Mouse (Mus musculus) myocyte (in vitro differentiated cells): ENCODE data around the gene Ttc21b. TPM values are rescaled to one million over a fixed set of nuclear protein-coding genes. Genes with fewer than 3 reads are reported as not detected.

Source experiments
- H3K27me3 ChIP-seq: one replicate; pipeline ENCODE4 v1.6.1; 2011; ENCODE audit not compliant: control insufficient read depth, insufficient read depth, insufficient read length
- H3K36me3 ChIP-seq: one replicate; pipeline ENCODE4 v1.6.1; 2011; ENCODE audit not compliant: control insufficient read depth, insufficient read depth
- H3K4me2 ChIP-seq: one replicate; pipeline ENCODE4 v1.6.1; 2011; ENCODE audit warnings: low read depth, control low read depth
- H3K4me3 ChIP-seq: one replicate; pipeline ENCODE4 v1.5.1; 2011; ENCODE audit warnings: mild to moderate bottlenecking, control low read depth, moderate library complexity
- H3K79me2 ChIP-seq: one replicate; pipeline ENCODE4 v1.6.1; 2011; ENCODE audit not compliant: control insufficient read depth, insufficient read depth
- H3ac ChIP-seq: one replicate; pipeline ENCODE4 v1.6.1; 2011; ENCODE audit not compliant: control insufficient read depth, insufficient read length
- CEBPB ChIP-seq: IDR thresholded peaks from 2 replicates; pipeline ENCODE4 v1.6.1; 2011; ENCODE audit warnings: mild to moderate bottlenecking, moderate library complexity; ENCODE audit not compliant: poor library complexity, insufficient read depth, severe bottlenecking
- E2F4 ChIP-seq: IDR thresholded peaks from one replicate; pipeline ENCODE4 v1.6.1; 2011; ENCODE audit warnings: mild to moderate bottlenecking, control low read depth, moderate library complexity; ENCODE audit not compliant: insufficient read depth
- MAX ChIP-seq: IDR thresholded peaks from one replicate; pipeline ENCODE4 v1.6.1; 2011; ENCODE audit warnings: low read depth, mild to moderate bottlenecking, control low read depth
- MYOD1 ChIP-seq, 3 experiments: IDR thresholded peaks; one replicate each; pipeline ENCODE4 v1.6.1; 2011; ENCODE audit warnings: control low read depth in 2 of 3, low read depth in 2 of 3, mild to moderate bottlenecking in 2 of 3, moderate library complexity in 1 of 3; ENCODE audit not compliant: insufficient read length in 2 of 3, control insufficient read depth in 1 of 3
- MYOG ChIP-seq, 3 experiments: IDR thresholded peaks; one replicate each; pipeline ENCODE4 v1.6.1; 2011; ENCODE audit warnings: control low read depth in 2 of 3, low read depth in 2 of 3, mild to moderate bottlenecking in 2 of 3; ENCODE audit not compliant: insufficient read length in 2 of 3, control insufficient read depth in 1 of 3, insufficient read depth in 1 of 3
- POLR2A ChIP-seq: IDR thresholded peaks from one replicate; pipeline ENCODE4 v1.6.1; 2011; ENCODE audit warnings: low read depth, mild to moderate bottlenecking, control low read depth, moderate library complexity; ENCODE audit not compliant: insufficient read length
- POLR2AphosphoS2 ChIP-seq: IDR thresholded peaks from one replicate; pipeline ENCODE4 v1.6.1; 2011; ENCODE audit warnings: low read depth, control low read depth; ENCODE audit not compliant: insufficient read length
- REST ChIP-seq: IDR thresholded peaks from one replicate; pipeline ENCODE4 v1.6.1; 2011; ENCODE audit warnings: mild to moderate bottlenecking, control low read depth, moderate library complexity; ENCODE audit not compliant: insufficient read depth, insufficient read length
- SRF ChIP-seq: IDR thresholded peaks from one replicate; pipeline ENCODE4 v1.6.1; 2011; ENCODE audit warnings: low read depth; ENCODE audit not compliant: control insufficient read depth, insufficient read length
- TCF12 ChIP-seq: IDR thresholded peaks from one replicate; pipeline ENCODE4 v1.6.1; 2011; ENCODE audit warnings: mild to moderate bottlenecking, control low read depth; ENCODE audit not compliant: poor library complexity, insufficient read depth, severe bottlenecking
- TCF3 ChIP-seq: IDR thresholded peaks from one replicate; pipeline ENCODE4 v1.6.1; 2011; ENCODE audit warnings: low read depth, control low read depth; ENCODE audit not compliant: insufficient read length
- USF1 ChIP-seq: IDR thresholded peaks from one replicate; pipeline ENCODE4 v1.6.1; 2011; ENCODE audit warnings: low read depth, mild to moderate bottlenecking, control low read depth, moderate library complexity
- polyA plus RNA-seq: library from polyadenylated mRNA; unstranded; fragments of >200 nt; fragmentation: generic; extraction: Trizol; gene quantifications from one replicate; pipeline ENCODE4 v1.2.1, GENCODE M21; 2012; ENCODE audit warnings: missing spikeins

Ttc21b gene
- polyA plus RNA-seq, 1 experiment = 3.3 TPM

DNA sequence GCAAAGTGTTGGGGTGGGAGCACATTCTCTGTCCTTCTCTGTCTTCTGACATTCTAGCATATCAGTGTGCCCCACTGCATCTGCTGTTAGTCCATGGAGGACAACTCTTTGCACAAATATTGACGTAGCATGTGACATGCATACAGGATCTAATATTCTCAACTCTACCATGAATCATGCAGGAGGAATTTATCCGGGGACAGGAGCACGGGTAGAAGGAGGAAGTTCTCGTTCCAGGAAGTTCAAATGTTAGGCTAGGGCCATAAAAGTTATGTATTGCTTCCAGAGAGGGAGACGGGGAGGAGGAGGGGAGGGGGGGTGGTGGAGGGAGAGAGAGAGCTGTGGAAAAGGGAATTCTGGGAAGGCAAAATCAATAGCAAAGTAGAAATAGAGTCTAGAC, 111.6 kb downstream of the Ttc21b start:
- Histone ChIP-seq H3K4me3 (no peak overlapping the region), H3K4me2 (no peak overlapping the region), H3K79me2 (no peaks in the 10 kb centered on the region), H3K36me3 (no peaks in the 10 kb centered on the region), H3K27me3 (no peaks in the 10 kb centered on the region), H3ac (no peak overlapping the region)
- TF ChIP-seq POLR2A = no peak
- no peak for TF ChIP-seq SRF

GRCm38 (mm10) chr2:66143284-66143683, 113.1 kb downstream of the Ttc21b start:
- no peak overlapping the region for H3ac ChIP-seq
- H3K27me3 ChIP-seq = no peaks in the 10 kb centered on the region
- no peak overlapping the region for H3K4me3 ChIP-seq
- no peak overlapping the region for H3K4me2 ChIP-seq
- no peaks in the 10 kb centered on the region for H3K79me2 ChIP-seq
- H3K36me3 ChIP-seq = no peaks in the 10 kb centered on the region
- TF ChIP-seq POLR2AphosphoS2 (no peak), CEBPB (no peak), TCF3 (no peak), POLR2A (no peak), MYOD1 (IDR thresholded peaks at IDR 0.05; ENCODE audit: control insufficient read depth in 1 of 3, insufficient read length in 2 of 3, low read depth in 2 of 3) (no peak), MAX (no peak), SRF (no peak), REST (no peak), USF1 (no peak), MYOG (IDR thresholded peaks at IDR 0.05; ENCODE audit: control insufficient read depth in 1 of 3, insufficient read depth in 1 of 3, insufficient read length in 2 of 3, low read depth in 2 of 3) (no peak), TCF12 (no peak), E2F4 (no peak)

GRCm38 (mm10) chr2:66142711-66143110, 113.7 kb downstream of the Ttc21b start:
- H3K4me3 ChIP-seq = no peak overlapping the region
- no peaks in the 10 kb centered on the region for H3K79me2 ChIP-seq
- H3K4me2 ChIP-seq = no peak overlapping the region
- no peaks in the 10 kb centered on the region for H3K36me3 ChIP-seq
- TF ChIP-seq E2F4 (no peak), MYOD1 (IDR thresholded peaks at IDR 0.05; ENCODE audit: control insufficient read depth in 1 of 3, insufficient read length in 2 of 3, low read depth in 2 of 3) (no peak), TCF12 (no peak), REST (no peak), POLR2A (no peak), POLR2AphosphoS2 (no peak), USF1 (no peak), MAX (no peak), SRF (no peak), MYOG (IDR thresholded peaks at IDR 0.05; ENCODE audit: control insufficient read depth in 1 of 3, insufficient read depth in 1 of 3, insufficient read length in 2 of 3, low read depth in 2 of 3) (no peak)
- no peak overlapping the region for H3ac ChIP-seq
- H3K27me3 ChIP-seq = no peaks in the 10 kb centered on the region

DNA sequence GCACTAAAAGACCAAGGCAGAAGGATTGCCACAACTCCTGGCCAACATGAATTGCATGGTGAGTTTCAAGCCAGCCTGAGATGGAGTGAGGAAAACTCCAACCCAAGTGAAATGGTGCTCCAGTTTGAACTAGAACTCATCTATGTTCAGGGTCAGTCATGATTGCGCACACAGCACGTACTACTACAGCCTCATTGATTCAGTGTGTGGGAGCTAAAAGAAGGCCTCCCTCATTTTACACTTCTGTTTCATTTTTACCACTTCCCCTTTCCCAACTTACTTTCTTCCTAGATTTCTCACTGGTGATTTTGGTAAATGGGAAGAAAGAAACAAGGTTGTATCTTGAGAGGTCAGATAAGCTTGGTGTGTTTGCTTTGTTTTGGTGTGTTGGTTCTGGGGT, 114.1 kb downstream of the Ttc21b start:
- Histone ChIP-seq H3ac (no peak overlapping the region), H3K4me3 (no peak overlapping the region), H3K79me2 (no peaks in the 10 kb centered on the region), H3K27me3 (no peaks in the 10 kb centered on the region), H3K36me3 (no peaks in the 10 kb centered on the region), H3K4me2 (no peak overlapping the region)
- no peak for TF ChIP-seq POLR2A
- no peak for TF ChIP-seq CEBPB
- no peak for TF ChIP-seq USF1

DNA sequence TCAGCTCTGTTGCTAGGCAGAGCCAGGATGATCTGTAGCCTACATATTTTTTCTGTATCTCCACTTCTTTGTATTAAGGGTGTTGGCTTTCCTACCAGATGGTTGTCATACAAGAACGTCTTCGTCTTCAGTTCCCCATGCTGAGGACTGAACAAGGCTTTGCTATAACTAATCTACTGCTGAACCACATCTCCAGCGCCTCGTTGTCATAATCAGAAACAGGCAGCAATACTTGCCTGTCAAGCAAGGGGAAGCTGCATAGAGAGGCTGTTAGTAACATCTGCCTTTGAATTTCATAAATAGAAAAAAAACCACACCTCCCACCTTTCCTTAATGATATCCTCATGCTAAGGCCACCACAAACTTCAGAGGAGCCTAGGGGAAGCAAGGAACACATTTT, 116.2 kb downstream of the Ttc21b start:
- H3K4me3 ChIP-seq = no peak overlapping the region
- H3K79me2 ChIP-seq = no peaks in the 10 kb centered on the region
- no peak overlapping the region for H3ac ChIP-seq
- H3K36me3 ChIP-seq = no peaks in the 10 kb centered on the region
- H3K27me3 ChIP-seq = no peaks in the 10 kb centered on the region
- H3K4me2 ChIP-seq = no peak overlapping the region
- TF ChIP-seq CEBPB = no peak
- no peak for TF ChIP-seq SRF
- TF ChIP-seq MAX = no peak
- no peak for TF ChIP-seq USF1
- TF ChIP-seq POLR2A = no peak
- TF ChIP-seq REST = no peak
- TF ChIP-seq MYOD1 (IDR thresholded peaks at IDR 0.05; ENCODE audit: control insufficient read depth in 1 of 3, insufficient read length in 2 of 3, low read depth in 2 of 3) = no peak
- TF ChIP-seq MYOG (IDR thresholded peaks at IDR 0.05; ENCODE audit: control insufficient read depth in 1 of 3, insufficient read depth in 1 of 3, insufficient read length in 2 of 3, low read depth in 2 of 3) = no peak
- no peak for TF ChIP-seq E2F4
- no peak for TF ChIP-seq POLR2AphosphoS2
- no peak for TF ChIP-seq TCF3
- no peak for TF ChIP-seq TCF12

Other genes starting within 250 kb of the Ttc21b start
- 0.25 TPM for gene Galnt3, start 131.6 kb downstream of the Ttc21b start, polyA plus RNA-seq
- not detected for gene Scn1a, start 184.2 kb upstream of the Ttc21b start, polyA plus RNA-seq